Mouse (Mus musculus): ENCODE measurements around the gene Pdss2. TPM values are rescaled to one million over a fixed set of nuclear protein-coding genes. Genes with fewer than 3 reads are reported as not detected.

Gene Pdss2
- polyA plus RNA-seq, 1 experiment from 2014 or later: 11.5 TPM

GRCm38 (mm10) chr10:43271318-43271717, 50.0 kb downstream of the Pdss2 start:
- Histone ChIP-seq H3K27ac (ENCODE audit: low read depth) (no peak overlapping the region), H3K9me3 (ENCODE audit: low read depth, low read length) (no peaks in the 10 kb centered on the region), H3K4me1 (ENCODE audit: insufficient read depth) (no peaks in the 10 kb centered on the region), H3K4me3 (ENCODE audit: low read depth, low read length) (no peak overlapping the region), H3K27me3 (ENCODE audit: insufficient read depth, low read length) (no peaks in the 10 kb centered on the region), H3K4me2 (no peak overlapping the region), H3K36me3 (ENCODE audit: insufficient read depth) (no peaks in the 10 kb centered on the region), H3K9ac (no peak overlapping the region)
- 79% methylated on average over 2 of the region's 2 CpGs for WGBS
- ATAC-seq (ENCODE audit: insufficient read depth) (no peak), DNase-seq (no peak)
- no peak for TF ChIP-seq CTCF (IDR thresholded peaks at IDR 0.05; ENCODE audit: low read depth)

DNA sequence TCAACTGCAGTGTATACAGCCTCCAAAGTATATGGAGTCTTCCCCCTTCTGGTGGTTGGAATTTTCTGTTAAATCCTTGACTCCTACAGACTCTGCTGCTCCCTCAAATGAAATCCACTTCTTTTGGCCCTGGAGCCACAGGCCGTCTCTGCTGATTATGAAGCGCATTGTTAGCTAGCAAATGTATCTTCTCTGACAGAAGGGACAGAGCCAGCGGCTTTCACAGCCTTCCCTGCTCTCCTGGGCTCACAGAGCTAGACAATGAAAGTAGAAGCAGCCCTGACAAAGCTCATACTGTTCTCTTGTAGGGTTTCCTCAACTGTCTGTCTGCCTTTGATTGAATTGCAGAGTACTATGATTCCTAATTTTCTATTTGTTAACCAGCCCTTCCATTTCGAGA, 51.1 kb downstream of the Pdss2 start:
- no peaks in the 10 kb centered on the region for H3K9me3 ChIP-seq (ENCODE audit: low read depth, low read length)
- no peak for TF ChIP-seq CTCF (IDR thresholded peaks at IDR 0.05; ENCODE audit: low read depth)
- ATAC-seq (ENCODE audit: insufficient read depth) (no peak), DNase-seq (no peak)
- H3K27ac ChIP-seq (ENCODE audit: low read depth): no peak overlapping the region
- H3K4me1 ChIP-seq (ENCODE audit: insufficient read depth): no peaks in the 10 kb centered on the region
- H3K27me3 ChIP-seq (ENCODE audit: insufficient read depth, low read length): no peaks in the 10 kb centered on the region
- H3K4me2 ChIP-seq: no peak overlapping the region
- no peak overlapping the region for H3K9ac ChIP-seq
- H3K4me3 ChIP-seq (ENCODE audit: low read depth, low read length): no peak overlapping the region
- 81% methylated on average over 4 of the region's 4 CpGs for WGBS
- no peaks in the 10 kb centered on the region for H3K36me3 ChIP-seq (ENCODE audit: insufficient read depth)

GRCm38 (mm10) chr10:43273057-43273456, 51.8 kb downstream of the Pdss2 start:
- Histone ChIP-seq H3K4me2 (no peak overlapping the region), H3K27ac (ENCODE audit: low read depth) (no peak overlapping the region), H3K36me3 (ENCODE audit: insufficient read depth) (no peaks in the 10 kb centered on the region), H3K9ac (no peak overlapping the region), H3K9me3 (ENCODE audit: low read depth, low read length) (no peaks in the 10 kb centered on the region), H3K4me3 (ENCODE audit: low read depth, low read length) (no peak overlapping the region), H3K4me1 (ENCODE audit: insufficient read depth) (no peaks in the 10 kb centered on the region), H3K27me3 (ENCODE audit: insufficient read depth, low read length) (no peaks in the 10 kb centered on the region)
- WGBS: 70% methylated on average over 3 of the region's 3 CpGs
- no peak for TF ChIP-seq CTCF (IDR thresholded peaks at IDR 0.05; ENCODE audit: low read depth)
- DNase-seq (no peak), ATAC-seq (ENCODE audit: insufficient read depth) (no peak)

- Histone ChIP-seq H3K27me3 (ENCODE audit: insufficient read depth, low read length) (no peaks in the 10 kb centered on the region), H3K4me1 (ENCODE audit: insufficient read depth) (no peaks in the 10 kb centered on the region), H3K27ac (ENCODE audit: low read depth) (no peak overlapping the region), H3K9me3 (ENCODE audit: low read depth, low read length) (no peaks in the 10 kb centered on the region), H3K4me3 (ENCODE audit: low read depth, low read length) (no peak overlapping the region), H3K36me3 (ENCODE audit: insufficient read depth) (no peaks in the 10 kb centered on the region), H3K9ac (no peak overlapping the region), H3K4me2 (no peak overlapping the region)
- TF ChIP-seq CTCF (IDR thresholded peaks at IDR 0.05; ENCODE audit: low read depth): no peak
- WGBS: 80% methylated on average over 5 of the region's 5 CpGs
- ATAC-seq (ENCODE audit: insufficient read depth): no peak
- no peak for DNase-seq
These were observed 54.2 kb downstream of the Pdss2 start for GRCm38 (mm10) chr10:43275446-43275845.

- no peaks in the 10 kb centered on the region for H3K4me1 ChIP-seq (ENCODE audit: insufficient read depth)
- WGBS: 69% methylated on average over 1 of the region's 1 CpGs
- no peaks in the 10 kb centered on the region for H3K9me3 ChIP-seq (ENCODE audit: low read depth, low read length)
- TF ChIP-seq CTCF (IDR thresholded peaks at IDR 0.05; ENCODE audit: low read depth): no peak
- DNase-seq (no peak), ATAC-seq (ENCODE audit: insufficient read depth) (no peak)
- no peak overlapping the region for H3K4me2 ChIP-seq
- no peak overlapping the region for H3K9ac ChIP-seq
- no peak overlapping the region for H3K4me3 ChIP-seq (ENCODE audit: low read depth, low read length)
- no peaks in the 10 kb centered on the region for H3K27me3 ChIP-seq (ENCODE audit: insufficient read depth, low read length)
- no peak overlapping the region for H3K27ac ChIP-seq (ENCODE audit: low read depth)
- H3K36me3 ChIP-seq (ENCODE audit: insufficient read depth): no peaks in the 10 kb centered on the region
These were observed 54.9 kb downstream of the Pdss2 start for GRCm38 (mm10) chr10:43276116-43276659.

GRCm38 (mm10) chr10:43277266-43278145, 56.2 kb downstream of the Pdss2 start:
- TF ChIP-seq CTCF (IDR thresholded peaks at IDR 0.05; ENCODE audit: low read depth): no peak
- Histone ChIP-seq H3K27ac (ENCODE audit: low read depth) (no peak overlapping the region), H3K4me3 (ENCODE audit: low read depth, low read length) (no peak overlapping the region), H3K9ac (no peak overlapping the region), H3K36me3 (ENCODE audit: insufficient read depth) (no peaks in the 10 kb centered on the region), H3K27me3 (ENCODE audit: insufficient read depth, low read length) (no peaks in the 10 kb centered on the region), H3K4me1 (ENCODE audit: insufficient read depth) (no peaks in the 10 kb centered on the region), H3K9me3 (ENCODE audit: low read depth, low read length) (no peaks in the 10 kb centered on the region), H3K4me2 (no peak overlapping the region)
- ATAC-seq (ENCODE audit: insufficient read depth) (no peak), DNase-seq (no peak)
- WGBS: 30% methylated on average over 8 of the region's 8 CpGs

DNA sequence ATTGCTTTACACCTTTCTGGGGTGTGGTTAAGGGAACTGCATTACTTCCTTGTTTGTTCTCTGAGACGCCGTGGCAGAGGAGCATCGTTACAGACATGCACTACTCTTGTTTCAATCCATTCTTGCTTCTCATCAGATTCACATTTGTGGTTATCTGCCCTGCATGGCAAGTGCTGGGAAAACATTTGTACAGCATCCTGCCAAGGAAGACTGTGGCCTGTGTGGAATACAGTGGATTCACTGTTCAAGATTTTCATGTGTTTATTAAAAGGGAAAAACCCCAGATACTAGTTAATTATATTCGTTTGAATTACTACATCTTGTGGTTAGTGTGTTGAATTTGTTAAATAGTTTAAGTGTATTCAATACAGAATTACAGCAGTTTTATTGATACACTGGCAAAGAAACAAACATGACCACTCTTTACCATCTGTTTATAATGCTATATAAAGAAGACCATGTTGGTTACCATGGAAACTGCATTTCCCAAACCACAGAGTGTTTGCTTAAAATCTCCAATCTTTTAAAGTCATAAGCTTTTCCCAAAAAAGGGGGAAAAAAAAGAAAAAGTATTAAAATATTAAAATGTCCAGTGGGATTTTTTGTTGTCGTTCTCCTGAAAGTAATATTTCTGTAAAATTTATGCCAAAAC, 58.5 kb downstream of the Pdss2 start:
- no peaks in the 10 kb centered on the region for H3K27me3 ChIP-seq (ENCODE audit: insufficient read depth, low read length)
- no peak overlapping the region for H3K9ac ChIP-seq
- ATAC-seq (ENCODE audit: insufficient read depth) (no peak), DNase-seq (no peak)
- no peaks in the 10 kb centered on the region for H3K4me1 ChIP-seq (ENCODE audit: insufficient read depth)
- H3K4me3 ChIP-seq (ENCODE audit: low read depth, low read length): no peak overlapping the region
- WGBS: 78% methylated on average over 5 of the region's 5 CpGs
- TF ChIP-seq CTCF (IDR thresholded peaks at IDR 0.05; ENCODE audit: low read depth): no peak
- no peaks in the 10 kb centered on the region for H3K36me3 ChIP-seq (ENCODE audit: insufficient read depth)
- no peaks in the 10 kb centered on the region for H3K9me3 ChIP-seq (ENCODE audit: low read depth, low read length)
- no peak overlapping the region for H3K4me2 ChIP-seq
- H3K27ac ChIP-seq (ENCODE audit: low read depth): no peak overlapping the region

All from lung, embryonic 14.5 days (tissue).